Mouse (Mus musculus) kidney, embryonic 16.5 days (tissue): ENCODE data around the gene Olfr221. TPM values are rescaled to one million over a fixed set of nuclear protein-coding genes. Genes with fewer than 3 reads are reported as not detected.
"Not testable (repeated sequence)": the region's sequence is repeated elsewhere in the genome, so short reads cannot be mapped to it uniquely, and the experiment has no call there.

ENCODE experiments used
- ATAC-seq: fragments of 200-750 bp; cut with Nextera tagmentation; 2 replicates; pipeline ENCODE4 v1.8.0; 2017; ENCODE audit warnings: moderate TSS enrichment; ENCODE audit not compliant: low FRiP score, low TSS enrichment
- H3K27ac ChIP-seq: fragments of 300-500 bp; sonication (generic); 2 replicates; pipeline ENCODE4 v1.5.1; 2014; ENCODE audit warnings: low read length
- H3K27me3 ChIP-seq: fragments of 300-500 bp; sonication (generic); 2 replicates; pipeline ENCODE4 v1.6.1; 2014; ENCODE audit warnings: low read length, control low read depth, mixed read lengths; ENCODE audit not compliant: insufficient read depth
- H3K36me3 ChIP-seq: fragments of 300-500 bp; sonication (generic); 2 replicates; pipeline ENCODE4 v1.6.1; 2014; ENCODE audit warnings: low read length, control low read depth, mixed read lengths; ENCODE audit not compliant: insufficient read depth
- H3K4me1 ChIP-seq: fragments of 300-500 bp; sonication (generic); 2 replicates; pipeline ENCODE4 v1.6.1; 2014; ENCODE audit warnings: low read length, control low read depth, mixed read lengths; ENCODE audit not compliant: insufficient read depth
- H3K4me2 ChIP-seq: fragments of 300-500 bp; sonication (generic); replicated peaks from 2 replicates; pipeline ENCODE4 v1.6.1; 2014; ENCODE audit warnings: low read depth, low read length
- H3K4me3 ChIP-seq: fragments of 300-500 bp; sonication (generic); 2 replicates; pipeline ENCODE4 v1.5.1; 2014; ENCODE audit warnings: mild to moderate bottlenecking, low read length
- H3K9ac ChIP-seq: fragments of 300-500 bp; sonication (generic); replicated peaks from 2 replicates; pipeline ENCODE4 v1.6.1; 2014; ENCODE audit warnings: low read length
- H3K9me3 ChIP-seq: fragments of 300-500 bp; sonication (generic); 2 replicates; pipeline ENCODE4 v1.6.1; 2016; ENCODE audit warnings: low read length, control low read depth
- WGBS: fragments of 180-500 bp; shearing (Covaris S2); extraction: QIAGEN DNeasy Blood & Tissue Kit; methylation state at CpG from one replicate; pipeline ENCODE4 v1.1.7; 2014; 5-methylcytosine and 5-hydroxymethylcytosine counted together
- polyA plus RNA-seq: library from polyadenylated mRNA; unstranded; fragments of >200 nt; fragmentation: Nextera tagmentation; extraction: Ambion mirVana; gene quantifications from 2 replicates; pipeline ENCODE4 v1.2.1, GENCODE M21; 2015

The Olfr221 gene
- polyA plus RNA-seq: not detected in 2 replicates

GRCm38 (mm10) chr14:52042359-52042758, at the start of gene Olfr221:
Gene Olfr221, minus strand, starts transcription at chr14:52042459.
- WGBS: 56% methylated on average over 3 of the region's 3 CpGs
- H3K27ac ChIP-seq, ATAC-seq, H3K4me2 ChIP-seq, H3K4me1 ChIP-seq, H3K9ac ChIP-seq, H3K36me3 ChIP-seq, H3K27me3 ChIP-seq, H3K4me3 ChIP-seq, H3K9me3 ChIP-seq: not testable (repeated sequence)

- no peak overlapping the region for H3K9ac ChIP-seq
- no peak overlapping the region for H3K27ac ChIP-seq
- no peaks in the 10 kb centered on the region for H3K9me3 ChIP-seq
- no peak for ATAC-seq
- H3K4me1 ChIP-seq: no peaks in the 10 kb centered on the region
- no peak overlapping the region for H3K4me3 ChIP-seq
- H3K36me3 ChIP-seq: peaks cover 42% of the 10 kb centered on the region
- no peaks in the 10 kb centered on the region for H3K27me3 ChIP-seq
- no peak overlapping the region for H3K4me2 ChIP-seq
Observed at GRCm38 (mm10) chr14:52083083-52083482, 40.8 kb upstream of the Olfr221 start.

- no peaks in the 10 kb centered on the region for H3K9me3 ChIP-seq
- no peak overlapping the region for H3K4me2 ChIP-seq
- H3K4me3 ChIP-seq: no peak overlapping the region
- no peak overlapping the region for H3K9ac ChIP-seq
- ATAC-seq: 0 out of 2 replicates have a peak, but pooled peaks have one; percentile 59
- peaks cover 37% of the 10 kb centered on the region for H3K36me3 ChIP-seq
- WGBS: 91% methylated on average over 15 of the region's 15 CpGs
- H3K27ac ChIP-seq: no peak overlapping the region
- H3K27me3 ChIP-seq: no peaks in the 10 kb centered on the region
- H3K4me1 ChIP-seq: no peaks in the 10 kb centered on the region
Observed at GRCm38 (mm10) chr14:52071599-52072137, 29.4 kb upstream of the Olfr221 start.

GRCm38 (mm10) chr14:52066135-52066534, 23.9 kb upstream of the Olfr221 start:
- H3K9ac ChIP-seq: no peak overlapping the region
- H3K4me2 ChIP-seq: no peak overlapping the region
- no peak overlapping the region for H3K27ac ChIP-seq
- no peaks in the 10 kb centered on the region for H3K9me3 ChIP-seq
- no peak overlapping the region for H3K4me3 ChIP-seq
- no peaks in the 10 kb centered on the region for H3K27me3 ChIP-seq
- peaks cover 2% of the 10 kb centered on the region for H3K36me3 ChIP-seq
- H3K4me1 ChIP-seq: no peaks in the 10 kb centered on the region
- no peak for ATAC-seq
- WGBS: 54% methylated on average over 4 of the region's 4 CpGs

GRCm38 (mm10) chr14:52061798-52062197, 19.5 kb upstream of the Olfr221 start:
- H3K36me3 ChIP-seq: no peaks in the 10 kb centered on the region
- ATAC-seq: no peak
- no peaks in the 10 kb centered on the region for H3K4me1 ChIP-seq
- H3K27ac ChIP-seq: no peak overlapping the region
- 81% methylated on average over 8 of the region's 8 CpGs for WGBS
- no peaks in the 10 kb centered on the region for H3K27me3 ChIP-seq
- no peak overlapping the region for H3K4me2 ChIP-seq
- no peak overlapping the region for H3K9ac ChIP-seq
- H3K9me3 ChIP-seq: no peaks in the 10 kb centered on the region
- no peak overlapping the region for H3K4me3 ChIP-seq

GRCm38 (mm10) chr14:52060800-52061199, 18.5 kb upstream of the Olfr221 start:
- no peaks in the 10 kb centered on the region for H3K9me3 ChIP-seq
- WGBS: 88% methylated on average over 1 of the region's 1 CpGs
- H3K9ac ChIP-seq: no peak overlapping the region
- H3K4me2 ChIP-seq: no peak overlapping the region
- no peak for ATAC-seq
- no peak overlapping the region for H3K27ac ChIP-seq
- H3K27me3 ChIP-seq: no peaks in the 10 kb centered on the region
- no peaks in the 10 kb centered on the region for H3K4me1 ChIP-seq
- no peaks in the 10 kb centered on the region for H3K36me3 ChIP-seq
- no peak overlapping the region for H3K4me3 ChIP-seq

- no peak overlapping the region for H3K27ac ChIP-seq
- no peak overlapping the region for H3K4me2 ChIP-seq
- H3K9me3 ChIP-seq: no peaks in the 10 kb centered on the region
- H3K4me1 ChIP-seq: no peaks in the 10 kb centered on the region
- no peak for ATAC-seq
- H3K4me3 ChIP-seq: no peak overlapping the region
- H3K27me3 ChIP-seq: no peaks in the 10 kb centered on the region
- no peak overlapping the region for H3K9ac ChIP-seq
- 58% methylated on average over 4 of the region's 4 CpGs for WGBS
- no peaks in the 10 kb centered on the region for H3K36me3 ChIP-seq
Observed at GRCm38 (mm10) chr14:52059982-52060381, 17.7 kb upstream of the Olfr221 start.

- H3K4me1 ChIP-seq, H3K9me3 ChIP-seq, H3K27ac ChIP-seq, H3K4me3 ChIP-seq, H3K36me3 ChIP-seq, H3K9ac ChIP-seq, H3K4me2 ChIP-seq, H3K27me3 ChIP-seq, ATAC-seq: not testable (repeated sequence)
- 88% methylated on average over 3 of the region's 3 CpGs for WGBS
Observed at GRCm38 (mm10) chr14:52052720-52053119, 10.5 kb upstream of the Olfr221 start.

- Histone ChIP-seq H3K27me3 (no peaks in the 10 kb centered on the region), H3K9ac (no peak overlapping the region), H3K9me3 (no peaks in the 10 kb centered on the region), H3K4me1 (no peaks in the 10 kb centered on the region), H3K27ac (no peak overlapping the region), H3K36me3 (no peaks in the 10 kb centered on the region), H3K4me3 (no peak overlapping the region), H3K4me2 (no peak overlapping the region)
- ATAC-seq: no peak
- WGBS: 85% methylated on average over 9 of the region's 9 CpGs
Observed at GRCm38 (mm10) chr14:52045966-52046565, 3.8 kb upstream of the Olfr221 start.

GRCm38 (mm10) chr14:52044901-52045678, 2.8 kb upstream of the Olfr221 start:
- H3K4me3 ChIP-seq: no peak overlapping the region
- no peak overlapping the region for H3K27ac ChIP-seq
- H3K27me3 ChIP-seq: no peaks in the 10 kb centered on the region
- no peaks in the 10 kb centered on the region for H3K4me1 ChIP-seq
- H3K9ac ChIP-seq: no peak overlapping the region
- H3K36me3 ChIP-seq: no peaks in the 10 kb centered on the region
- H3K4me2 ChIP-seq: no peak overlapping the region
- ATAC-seq: peak; percentile 75; the same call in 1 of the 2 replicates
- no peaks in the 10 kb centered on the region for H3K9me3 ChIP-seq
- WGBS: 9% methylated on average over 8 of the region's 8 CpGs
